Mouse (Mus musculus) c-Kit-negative CD71-positive TER-119-positive erythroid progenitor cells, embryonic 14.5 days (primary cell): ENCODE results near the gene Tpsg1.

Experiments used
- DNase-seq: peaks from one replicate; pipeline ENCODE4 v3.0.0-alpha.2; 2013; ENCODE audit warnings: low read depth, low spot score

Tpsg1 gene

GRCm38 (mm10) chr17:25407352-25407751 is 38.3 kb downstream of the Tpsg1 start:
- no peak for DNase-seq

GRCm38 (mm10) chr17:25408302-25408999 is 39.4 kb downstream of the Tpsg1 start:
- DNase-seq, result no peak

DNA sequence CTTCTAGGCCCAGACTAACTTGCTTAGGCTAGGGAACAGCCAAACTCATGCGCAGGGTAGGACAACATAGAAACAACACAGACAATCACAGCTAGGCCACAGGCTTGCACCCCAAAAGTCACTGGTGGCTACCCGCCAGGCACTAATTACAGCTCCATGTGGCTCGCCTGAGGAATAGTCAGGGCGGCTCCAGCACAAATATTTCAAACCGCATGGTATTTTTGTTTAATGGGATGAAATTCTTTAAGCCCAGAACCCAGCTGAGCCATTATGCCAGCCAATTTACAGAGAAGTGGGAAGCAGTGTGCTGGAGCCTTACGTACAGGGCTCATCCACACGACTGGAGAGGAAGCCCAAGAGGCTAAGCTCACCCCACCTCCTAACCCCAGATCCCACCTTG is 40.5 kb downstream of the Tpsg1 start:
- no peak for DNase-seq

DNA sequence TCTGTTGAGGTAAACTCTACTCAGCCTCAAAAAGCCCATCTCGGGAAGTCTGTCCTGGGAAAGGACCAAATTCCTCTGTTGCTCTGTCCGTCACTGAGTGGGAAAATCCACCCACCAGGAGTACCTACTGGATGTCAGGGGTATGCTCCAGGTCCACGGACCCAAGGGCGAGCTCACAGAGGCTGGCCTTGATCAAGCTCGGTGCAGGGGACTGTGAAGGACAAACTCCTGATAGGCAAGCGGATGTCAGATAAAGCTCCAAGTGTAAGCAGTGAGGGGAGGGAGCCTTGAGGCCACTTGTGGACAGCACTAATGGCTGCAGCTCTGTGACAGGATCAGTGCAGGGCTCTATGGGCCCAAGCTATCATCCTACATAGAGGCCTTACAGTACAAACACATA is 41.1 kb downstream of the Tpsg1 start:
- DNase-seq, result no peak

GRCm38 (mm10) chr17:25410786-25411185 is 41.7 kb downstream of the Tpsg1 start:
- no peak for DNase-seq

- DNase-seq, result no peak
These were observed 42.2 kb downstream of the Tpsg1 start for GRCm38 (mm10) chr17:25411251-25411650.

GRCm38 (mm10) chr17:25414209-25414608 is 45.1 kb downstream of the Tpsg1 start:
- DNase-seq, result no peak

- no peak for DNase-seq
These were observed 45.8 kb downstream of the Tpsg1 start for GRCm38 (mm10) chr17:25414917-25415316.

DNA sequence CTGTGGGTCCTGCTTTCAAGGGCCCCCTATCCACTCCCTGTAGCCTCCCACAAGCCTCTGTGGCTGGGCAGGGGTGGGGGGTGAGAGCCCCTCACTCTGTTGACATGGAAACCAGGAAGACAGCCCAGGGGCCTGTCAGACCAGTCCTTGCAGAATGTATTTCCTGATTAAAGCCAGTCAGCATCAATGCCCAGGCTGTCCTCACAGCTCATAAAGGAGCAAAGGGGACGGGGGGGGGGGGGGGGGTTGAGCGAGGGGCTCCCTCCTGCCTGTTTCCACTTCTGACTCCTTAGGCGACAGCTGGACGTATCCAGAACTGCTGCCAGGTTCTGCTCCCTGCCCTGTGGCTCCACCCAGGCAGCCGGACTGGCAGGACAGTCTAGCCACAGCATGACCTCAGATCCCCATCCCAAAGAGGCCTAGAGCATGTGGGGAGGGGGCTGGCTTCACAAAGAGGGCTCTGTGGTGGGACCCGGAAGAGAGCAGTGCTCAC is 46.4 kb downstream of the Tpsg1 start:
- DNase-seq, result no peak

- DNase-seq, result no peak
These were observed 47.1 kb downstream of the Tpsg1 start for GRCm38 (mm10) chr17:25416219-25416618.

GRCm38 (mm10) chr17:25417990-25418389 is 48.9 kb downstream of the Tpsg1 start:
- DNase-seq, result no peak

- DNase-seq, result no peak
These were observed 49.9 kb downstream of the Tpsg1 start for GRCm38 (mm10) chr17:25418926-25419325.

- no peak for DNase-seq
These were observed 51.9 kb downstream of the Tpsg1 start for GRCm38 (mm10) chr17:25420998-25421397.
